Mouse (Mus musculus) hindbrain, embryonic 14.5 days (tissue): ENCODE data around the gene Crebl2. TPM values are rescaled to one million over a fixed set of nuclear protein-coding genes. Genes with fewer than 3 reads are reported as not detected.

Experiments
- ATAC-seq: fragments of 200-750 bp; cut with Nextera tagmentation; 2 replicates; pipeline ENCODE4 v1.8.0; 2017; ENCODE audit warnings: moderate number of reproducible peaks, mild to moderate bottlenecking, moderate TSS enrichment, moderate library complexity; ENCODE audit not compliant: low FRiP score
- DNase-seq: peaks from one replicate; pipeline ENCODE4 v3.0.0-alpha.2; 2015; ENCODE audit warnings: low spot score
- H3K27ac ChIP-seq: fragments of 300-500 bp; sonication (generic); 2 replicates; pipeline ENCODE4 v1.5.1; 2014; ENCODE audit warnings: mild to moderate bottlenecking, moderate library complexity
- H3K27me3 ChIP-seq: fragments of 300-500 bp; sonication (generic); 2 replicates; pipeline ENCODE4 v1.6.1; 2014; ENCODE audit warnings: mild to moderate bottlenecking, low read length, mixed read lengths; ENCODE audit not compliant: control insufficient read depth, insufficient read depth
- H3K36me3 ChIP-seq: fragments of 300-500 bp; sonication (generic); replicated peaks from 2 replicates; pipeline ENCODE4 v1.6.1; 2014; ENCODE audit not compliant: control insufficient read depth, insufficient read depth
- H3K4me1 ChIP-seq: fragments of 300-500 bp; sonication (generic); replicated peaks from 2 replicates; pipeline ENCODE4 v1.6.1; 2014; ENCODE audit warnings: antibody characterized with exemption, low read length, mixed read lengths; ENCODE audit not compliant: control insufficient read depth, insufficient read depth
- H3K4me2 ChIP-seq: fragments of 300-500 bp; sonication (generic); replicated peaks from 2 replicates; pipeline ENCODE4 v1.6.1; 2014; ENCODE audit warnings: mild to moderate bottlenecking, moderate library complexity
- H3K4me3 ChIP-seq: fragments of 300-500 bp; sonication (generic); replicated peaks from 2 replicates; pipeline ENCODE4 v1.5.1; 2014; ENCODE audit warnings: mild to moderate bottlenecking, low read length
- H3K9ac ChIP-seq: fragments of 300-500 bp; sonication (generic); 2 replicates; pipeline ENCODE4 v1.6.1; 2014
- H3K9me3 ChIP-seq: fragments of 300-500 bp; sonication (generic); 2 replicates; pipeline ENCODE4 v1.6.1; 2016; ENCODE audit warnings: low read length; ENCODE audit not compliant: control insufficient read depth
- WGBS: fragments of 180-500 bp; shearing (Covaris S2); extraction: QIAGEN DNeasy Blood & Tissue Kit; methylation state at CpG from one replicate; pipeline ENCODE4 v1.1.7; 2014; 5-methylcytosine and 5-hydroxymethylcytosine counted together
- polyA plus RNA-seq: library from polyadenylated mRNA; unstranded; fragments of >200 nt; fragmentation: Nextera tagmentation; extraction: Ambion mirVana; gene quantifications from 2 replicates; pipeline ENCODE4 v1.2.1, GENCODE M21; 2014

Crebl2 gene
- polyA plus RNA-seq, 1 experiment from 2014 or later: 3.3 TPM

DNA sequence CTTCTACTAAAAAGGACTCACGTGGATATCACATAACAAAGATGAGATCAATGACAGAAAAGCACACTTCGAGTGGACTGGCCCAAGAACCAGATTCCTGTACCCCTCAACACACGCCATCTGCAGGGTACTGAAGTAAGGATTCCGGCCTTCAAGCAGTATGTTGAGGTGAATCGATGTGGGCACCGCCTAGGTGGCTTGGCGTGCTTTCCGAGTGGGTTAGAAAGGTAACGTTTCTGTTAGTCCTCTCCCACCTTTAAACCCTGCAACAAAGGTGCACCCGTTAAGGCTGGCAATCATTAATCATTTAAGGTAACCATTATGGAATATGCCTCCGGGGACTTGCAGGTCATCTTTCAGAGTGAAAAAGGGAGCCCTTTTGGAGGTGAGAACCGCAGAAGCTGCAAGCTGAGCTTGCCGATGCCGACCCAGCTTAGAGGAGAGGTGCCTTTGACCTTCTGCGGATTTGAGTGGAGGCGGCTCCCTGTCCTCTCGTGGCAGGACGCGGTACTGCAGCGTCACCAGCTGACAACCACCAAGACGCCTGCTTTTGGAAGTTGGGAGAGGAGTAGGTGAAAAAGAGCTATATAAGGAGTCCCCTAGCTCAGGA lies 35.9 kb upstream of the Crebl2 start:
- H3K36me3 ChIP-seq: no peaks in the 10 kb centered on the region
- peak overlapping the region; percentile 28 for H3K4me2 ChIP-seq
- H3K9me3 ChIP-seq: no peaks in the 10 kb centered on the region
- no peak overlapping the region for H3K9ac ChIP-seq
- DNase-seq (peak; percentile 82), ATAC-seq (no peak)
- no peak overlapping the region for H3K4me3 ChIP-seq
- peaks cover 13% of the 10 kb centered on the region; the same call in 1 of the 2 replicates for H3K27me3 ChIP-seq
- 15% methylated on average over 21 of the region's 21 CpGs for WGBS
- no peaks in the 10 kb centered on the region for H3K4me1 ChIP-seq
- H3K27ac ChIP-seq: no peak overlapping the region

DNA sequence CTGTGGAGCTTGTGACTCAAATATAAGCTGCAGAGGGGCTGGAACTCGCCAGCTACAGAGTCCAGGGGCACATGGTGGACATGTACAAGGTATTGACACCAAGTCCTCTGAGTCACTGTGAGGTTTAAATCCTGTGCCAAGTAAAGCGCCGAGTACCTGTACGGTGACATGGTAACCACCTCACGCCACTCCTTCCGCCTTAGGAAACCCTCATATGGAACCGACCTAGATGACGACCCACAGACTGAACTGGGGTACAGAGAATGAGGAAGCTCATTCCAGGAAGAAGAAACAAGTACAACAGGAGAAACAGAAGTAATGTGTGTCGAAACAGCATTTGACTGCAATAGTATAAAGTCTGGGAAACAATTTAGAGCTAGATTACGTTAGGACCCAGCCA lies 33.7 kb upstream of the Crebl2 start:
- H3K4me2 ChIP-seq: no peak overlapping the region
- no peak overlapping the region for H3K27ac ChIP-seq
- 0 out of 2 replicates have a peak, but pooled peaks cover 8% of the 10 kb centered on the region for H3K27me3 ChIP-seq
- H3K36me3 ChIP-seq: no peaks in the 10 kb centered on the region
- no peaks in the 10 kb centered on the region for H3K4me1 ChIP-seq
- H3K4me3 ChIP-seq: no peak overlapping the region
- ATAC-seq (no peak), DNase-seq (no peak)
- H3K9me3 ChIP-seq: no peaks in the 10 kb centered on the region
- 90% methylated on average over 10 of the region's 10 CpGs for WGBS
- H3K9ac ChIP-seq: no peak overlapping the region

DNA sequence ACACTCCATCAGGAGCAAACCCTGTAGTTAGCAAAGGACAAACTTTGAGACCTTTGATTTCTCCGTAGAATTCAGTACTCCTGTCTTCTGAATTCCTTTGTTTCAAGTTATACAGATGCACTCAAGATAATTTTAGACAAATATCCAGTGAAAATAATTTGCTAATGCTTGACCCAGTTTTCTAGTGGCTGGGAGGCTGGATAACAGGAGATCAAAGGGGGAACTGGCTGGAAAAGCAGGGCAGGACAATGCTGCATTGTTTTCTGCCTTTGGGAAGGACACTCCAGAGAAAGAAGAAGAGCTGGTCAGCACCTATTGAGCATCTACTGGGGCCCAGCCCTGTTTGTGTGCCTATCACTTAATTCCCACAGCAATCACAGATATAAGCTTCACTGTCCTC lies 28.5 kb upstream of the Crebl2 start:
- no peaks in the 10 kb centered on the region for H3K27me3 ChIP-seq
- ATAC-seq: no peak
- H3K4me1 ChIP-seq: no peaks in the 10 kb centered on the region
- H3K36me3 ChIP-seq: no peaks in the 10 kb centered on the region
- 76% methylated on average over 1 of the region's 1 CpGs for WGBS
- no peak overlapping the region for H3K4me2 ChIP-seq
- H3K27ac ChIP-seq: no peak overlapping the region
- H3K4me3 ChIP-seq: no peak overlapping the region
- no peak for DNase-seq
- no peaks in the 10 kb centered on the region for H3K9me3 ChIP-seq
- H3K9ac ChIP-seq: no peak overlapping the region

DNA sequence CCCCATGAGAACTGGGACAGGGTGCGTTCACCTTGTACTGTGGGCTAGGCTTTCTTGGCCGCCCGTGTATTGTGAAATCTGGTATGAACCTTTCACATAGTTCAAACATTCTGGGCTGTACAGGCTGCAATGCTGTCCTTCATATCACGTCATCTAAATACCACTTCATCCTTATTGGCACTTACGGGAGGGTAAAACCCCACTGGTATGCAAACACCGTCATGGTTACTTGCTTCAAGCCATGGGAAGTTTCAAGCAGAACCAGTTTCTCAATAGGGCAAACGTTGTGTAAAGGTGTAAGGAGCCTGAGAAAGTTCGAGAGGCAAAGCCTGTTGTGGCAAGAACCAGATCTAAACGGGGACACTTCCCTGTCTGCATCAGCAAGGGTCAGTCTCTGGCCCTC lies 27.3 kb upstream of the Crebl2 start:
- no peak overlapping the region for H3K4me3 ChIP-seq
- H3K36me3 ChIP-seq: no peaks in the 10 kb centered on the region
- H3K27me3 ChIP-seq: no peaks in the 10 kb centered on the region
- 84% methylated on average over 9 of the region's 9 CpGs for WGBS
- DNase-seq (no peak), ATAC-seq (no peak)
- no peaks in the 10 kb centered on the region for H3K9me3 ChIP-seq
- no peak overlapping the region for H3K4me2 ChIP-seq
- no peak overlapping the region for H3K9ac ChIP-seq
- no peak overlapping the region for H3K27ac ChIP-seq
- H3K4me1 ChIP-seq: no peaks in the 10 kb centered on the region

DNA sequence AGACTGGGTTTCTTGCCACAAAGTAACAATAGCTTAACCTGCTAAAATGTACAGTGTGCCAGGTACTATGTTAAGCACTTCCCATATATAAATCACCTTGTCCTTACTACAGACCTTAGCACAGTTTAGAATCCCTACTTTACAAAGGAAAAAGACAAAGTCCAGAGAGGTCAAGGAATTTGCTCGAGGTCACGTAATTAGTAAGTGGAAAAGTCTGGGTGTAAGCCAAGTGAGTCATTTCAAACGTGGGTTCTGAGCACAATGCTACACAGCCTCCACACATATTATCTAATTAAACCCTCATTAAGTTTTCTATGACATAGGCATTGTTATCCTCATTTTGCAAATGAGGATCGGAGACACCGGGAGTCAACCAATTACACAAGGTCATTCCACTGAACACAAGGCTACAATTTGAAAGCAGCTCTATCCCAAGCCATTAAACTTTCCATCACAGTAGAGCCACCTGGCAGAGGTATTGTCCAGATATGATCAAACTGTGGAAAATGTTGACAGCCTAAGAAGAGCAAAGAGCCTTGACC lies 25.1 kb upstream of the Crebl2 start:
- H3K9ac ChIP-seq: no peak overlapping the region
- DNase-seq (no peak), ATAC-seq (no peak)
- WGBS: 73% methylated on average over 5 of the region's 5 CpGs
- H3K4me2 ChIP-seq: no peak overlapping the region
- no peaks in the 10 kb centered on the region for H3K27me3 ChIP-seq
- H3K4me3 ChIP-seq: no peak overlapping the region
- H3K36me3 ChIP-seq: no peaks in the 10 kb centered on the region
- no peaks in the 10 kb centered on the region for H3K9me3 ChIP-seq
- H3K27ac ChIP-seq: no peak overlapping the region
- no peaks in the 10 kb centered on the region for H3K4me1 ChIP-seq

DNA sequence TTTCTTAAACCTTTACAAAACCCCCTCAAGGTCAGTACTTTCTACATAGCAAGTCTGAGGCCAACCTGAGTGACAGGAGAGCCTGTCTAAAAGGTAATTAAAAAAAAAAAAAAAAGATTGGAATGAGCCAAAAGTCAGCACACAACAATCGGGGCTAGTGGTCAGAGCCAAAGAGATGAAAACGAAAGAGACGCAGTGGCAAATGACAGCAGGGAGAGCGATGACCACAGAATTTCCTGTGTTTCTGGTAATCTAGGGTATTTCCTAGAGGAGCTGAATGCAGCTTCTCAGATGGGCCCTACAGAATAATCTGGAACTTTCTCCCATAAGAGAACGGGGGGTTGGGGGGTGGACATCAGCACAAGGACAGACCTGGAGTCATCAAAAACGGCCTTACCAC lies 23.8 kb upstream of the Crebl2 start:
- Histone ChIP-seq H3K36me3 (no peaks in the 10 kb centered on the region), H3K4me2 (no peak overlapping the region), H3K9me3 (no peaks in the 10 kb centered on the region), H3K27me3 (no peaks in the 10 kb centered on the region), H3K27ac (no peak overlapping the region), H3K9ac (no peak overlapping the region), H3K4me3 (no peak overlapping the region), H3K4me1 (no peaks in the 10 kb centered on the region)
- ATAC-seq (no peak), DNase-seq (no peak)
- 90% methylated on average over 6 of the region's 6 CpGs for WGBS

DNA sequence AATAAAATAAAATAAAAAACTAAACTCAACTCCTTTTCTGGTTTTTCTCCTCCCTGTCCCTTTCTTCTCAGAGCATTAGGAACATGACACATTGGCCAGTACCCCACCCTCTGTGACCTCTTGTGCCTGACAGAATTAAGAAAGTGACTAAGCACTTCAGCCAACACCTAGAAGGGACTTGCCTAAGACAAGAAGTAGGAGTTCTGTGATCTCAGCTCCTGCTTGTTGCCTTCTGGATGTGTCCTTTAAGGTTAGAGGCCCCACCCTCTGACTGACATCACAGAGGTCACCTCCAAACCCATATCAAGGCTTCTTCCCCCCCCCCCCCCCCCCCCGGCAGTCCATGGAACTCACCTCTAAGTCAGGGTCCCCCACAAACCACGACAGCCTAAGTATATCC lies 22.9 kb upstream of the Crebl2 start:
- no peaks in the 10 kb centered on the region for H3K27me3 ChIP-seq
- no peak for DNase-seq
- no peak overlapping the region for H3K4me2 ChIP-seq
- H3K9me3 ChIP-seq: no peaks in the 10 kb centered on the region
- H3K4me1 ChIP-seq: no peaks in the 10 kb centered on the region
- H3K9ac ChIP-seq: no peak overlapping the region
- no peak for ATAC-seq
- H3K36me3 ChIP-seq: no peaks in the 10 kb centered on the region
- 78% methylated on average over 1 of the region's 2 CpGs for WGBS
- H3K27ac ChIP-seq: no peak overlapping the region
- H3K4me3 ChIP-seq: no peak overlapping the region

DNA sequence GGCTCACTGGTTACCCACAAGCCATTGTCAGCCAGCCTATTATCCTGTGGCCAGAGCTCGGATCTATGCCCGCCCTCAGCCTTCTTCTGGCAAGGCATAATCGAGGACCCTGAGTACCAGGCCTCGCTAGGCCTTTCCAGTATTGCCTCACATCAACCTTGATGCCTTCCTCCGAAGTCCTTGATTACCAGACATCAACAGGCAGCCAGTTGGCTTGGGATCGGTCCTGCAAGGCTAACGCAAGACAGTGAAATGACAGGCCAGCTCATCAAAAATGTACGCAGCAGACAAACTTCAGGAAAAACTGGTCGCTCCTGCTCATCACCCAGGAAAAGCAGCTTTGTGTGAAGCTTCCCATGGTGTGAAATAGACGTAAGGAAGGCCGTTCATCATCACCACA lies 22.2 kb upstream of the Crebl2 start:
- Histone ChIP-seq H3K4me1 (no peaks in the 10 kb centered on the region), H3K36me3 (no peaks in the 10 kb centered on the region), H3K4me2 (no peak overlapping the region), H3K9ac (no peak overlapping the region), H3K27me3 (no peaks in the 10 kb centered on the region), H3K9me3 (no peaks in the 10 kb centered on the region), H3K4me3 (no peak overlapping the region), H3K27ac (no peak overlapping the region)
- ATAC-seq (no peak), DNase-seq (no peak)
- WGBS: 87% methylated on average over 11 of the region's 11 CpGs

DNA sequence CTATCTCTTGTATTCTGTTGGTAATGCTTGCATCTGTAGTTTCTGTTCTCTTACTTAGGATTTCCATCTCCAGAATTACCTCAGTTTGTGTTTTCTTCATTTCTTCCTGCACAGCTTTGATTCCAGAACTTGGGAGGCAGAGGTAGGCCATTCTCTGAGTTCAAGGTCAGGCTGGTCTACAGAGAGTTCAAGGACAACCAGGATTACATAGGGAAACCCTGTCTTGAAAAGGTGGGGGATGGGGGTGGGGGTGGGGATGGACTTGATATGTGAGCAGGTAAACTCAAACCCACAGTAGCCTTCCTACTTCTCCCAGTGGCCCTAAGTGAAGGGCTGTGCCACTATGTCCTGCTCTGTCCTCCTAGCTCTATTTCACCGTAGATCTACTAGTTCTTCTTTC lies 16.9 kb upstream of the Crebl2 start:
- Histone ChIP-seq H3K27me3 (no peaks in the 10 kb centered on the region), H3K4me3 (no peak overlapping the region), H3K36me3 (no peaks in the 10 kb centered on the region), H3K9ac (no peak overlapping the region), H3K27ac (no peak overlapping the region), H3K9me3 (no peaks in the 10 kb centered on the region), H3K4me2 (no peak overlapping the region), H3K4me1 (no peaks in the 10 kb centered on the region)
- DNase-seq: no peak
- ATAC-seq: no peak
- WGBS: 82% methylated on average over 1 of the region's 1 CpGs
